Mouse (Mus musculus) bone marrow, adult 2 months (tissue): Measurements from ENCODE around the gene Specc1l.

Experiments
- CTCF ChIP-seq: fragments of 200-500 bp; IDR thresholded peaks from 2 replicates; pipeline ENCODE4 v1.5.1; 2011; ENCODE audit warnings: low read length, control low read depth; ENCODE audit not compliant: control insufficient read depth, insufficient read depth
- POLR2A ChIP-seq: fragments of 200-500 bp; IDR thresholded peaks from 2 replicates; pipeline ENCODE4 v1.6.1; 2011; ENCODE audit warnings: low read depth, mild to moderate bottlenecking, control low read depth, low read length, borderline replicate concordance; ENCODE audit not compliant: control insufficient read depth

DNA sequence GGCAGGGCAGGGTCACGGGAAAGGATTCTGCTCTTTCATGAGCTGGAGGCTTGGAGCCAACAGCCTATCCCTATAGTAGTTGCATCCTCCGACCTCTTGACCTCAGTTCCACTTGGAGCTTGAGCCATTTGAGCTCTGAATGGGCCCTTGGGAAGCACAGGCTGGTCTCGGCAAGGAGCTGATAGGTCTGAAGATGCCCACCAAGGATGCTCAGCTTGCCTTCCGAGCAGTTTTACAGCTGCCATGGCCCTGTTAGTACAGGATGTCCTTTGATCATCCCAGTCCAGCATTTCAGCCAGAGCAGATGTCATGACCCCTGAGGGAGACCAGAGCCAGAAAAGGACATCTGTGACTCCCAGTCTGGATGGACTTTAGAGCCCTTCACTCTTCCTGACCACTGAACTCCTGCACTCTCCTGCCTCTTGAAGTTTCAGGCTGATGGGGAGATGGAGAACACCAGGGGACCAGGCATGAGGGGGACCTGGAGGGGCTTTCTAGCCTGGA is 116.4 kb downstream of the Specc1l start:
- no peak for TF ChIP-seq CTCF
- TF ChIP-seq POLR2A: no peak
